Mouse (Mus musculus): ENCODE measurements around the gene Tom1. TPM values are rescaled to one million over a fixed set of nuclear protein-coding genes. Genes with fewer than 3 reads are reported as not detected.
A peak's percentile ranks its signal among the peaks of the same experiment; 100 is the strongest.

Gene Tom1
- polyA plus RNA-seq, 1 experiment from 2014 or later, result 34.3 TPM

DNA sequence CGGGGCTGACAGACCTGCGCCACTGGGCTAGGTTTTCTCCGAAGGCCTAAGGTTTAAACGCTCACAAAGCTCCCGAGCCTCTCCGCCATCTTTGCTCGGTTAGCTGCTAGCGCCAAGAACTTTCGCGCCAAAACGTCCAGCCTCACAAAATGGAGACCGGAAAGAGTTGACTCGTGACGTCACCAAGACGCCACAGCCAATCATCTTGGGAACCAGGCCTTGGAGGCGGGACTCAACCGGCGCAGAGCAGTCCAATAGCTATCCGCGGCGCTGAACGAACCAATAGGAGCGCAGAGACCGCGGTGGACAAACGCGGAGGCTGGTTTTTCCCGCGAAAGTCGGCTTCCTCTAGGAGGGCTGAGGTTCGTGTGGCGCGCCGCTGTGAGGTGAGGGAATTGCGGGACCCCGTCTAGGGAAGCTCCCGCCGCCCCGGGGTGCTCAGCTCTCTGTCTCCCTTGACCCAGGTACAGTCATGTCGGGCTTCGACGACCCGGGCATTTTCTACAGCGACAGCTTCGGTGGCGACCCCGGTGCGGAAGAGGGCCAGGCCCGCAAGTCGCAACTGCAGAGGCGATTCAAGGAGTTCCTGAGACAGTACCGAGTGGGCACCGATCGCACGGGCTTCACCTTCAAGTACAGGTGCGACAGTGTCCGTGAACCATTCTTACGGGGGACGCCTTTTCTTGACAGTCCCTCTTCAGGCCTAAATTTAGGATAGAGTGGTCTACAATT, 75.9 kb downstream of the Tom1 start, which contains the start of gene Mcm5:
TSS of gene Mcm5 (plus strand) at position 334 of the 732 bp plus-strand sequence.
- under 1% methylated on average over 59 of the region's 59 CpGs for WGBS
- peak within 1 kb of the TSS; percentile 62 for H3K4me3 ChIP-seq (ENCODE audit: low read depth, low read length)
- no peaks in the 10 kb centered on the region for H3K27me3 ChIP-seq (replicated peaks; ENCODE audit: insufficient read depth, low read length)
- peak within 1 kb of the TSS; percentile 55 for H3K9ac ChIP-seq (replicated peaks; ENCODE audit: low read depth)
- peak within 1 kb of the TSS; percentile 96 for H3K4me2 ChIP-seq (replicated peaks; ENCODE audit: low read depth, low read length)
- H3K27ac ChIP-seq (ENCODE audit: low read length), result peak within 1 kb of the TSS; percentile 72
- H3K36me3 ChIP-seq (ENCODE audit: insufficient read depth, low read length), result no peaks in the 10 kb centered on the region
- no peaks in the 10 kb centered on the region for H3K9me3 ChIP-seq (ENCODE audit: low read length)
- ATAC-seq (peak; percentile 99), DNase-seq (ENCODE audit: low spot score) (peak; percentile 99)
- peaks cover 5% of the 10 kb centered on the region; the same call in 1 of the 2 replicates for H3K4me1 ChIP-seq (ENCODE audit: insufficient read depth, low read depth, low read length)
- TF ChIP-seq CTCF (IDR thresholded peaks at IDR 0.05), result no peak
- no peak for TF ChIP-seq EP300 (IDR thresholded peaks at IDR 0.05)

- Histone ChIP-seq H3K36me3 (ENCODE audit: insufficient read depth, low read length) (no peaks in the 10 kb centered on the region), H3K4me2 (replicated peaks; ENCODE audit: low read depth, low read length) (peak overlapping the region; percentile 96), H3K4me3 (ENCODE audit: low read depth, low read length) (peak overlapping the region; percentile 62), H3K9me3 (ENCODE audit: low read length) (no peaks in the 10 kb centered on the region), H3K9ac (replicated peaks; ENCODE audit: low read depth) (peak overlapping the region; percentile 54; the same call in 1 of the 2 replicates), H3K27me3 (replicated peaks; ENCODE audit: insufficient read depth, low read length) (no peaks in the 10 kb centered on the region), H3K4me1 (ENCODE audit: insufficient read depth, low read depth, low read length) (peaks cover 5% of the 10 kb centered on the region; the same call in 1 of the 2 replicates), H3K27ac (ENCODE audit: low read length) (no peak overlapping the region)
- WGBS, result 7% methylated on average over 13 of the region's 13 CpGs
- DNase-seq (ENCODE audit: low spot score) (no peak), ATAC-seq (no peak)
- no peak for TF ChIP-seq CTCF (IDR thresholded peaks at IDR 0.05)
- TF ChIP-seq EP300 (IDR thresholded peaks at IDR 0.05), result no peak
These were observed 76.6 kb downstream of the Tom1 start for GRCm38 (mm10) chr8:75110093-75110492.

DNA sequence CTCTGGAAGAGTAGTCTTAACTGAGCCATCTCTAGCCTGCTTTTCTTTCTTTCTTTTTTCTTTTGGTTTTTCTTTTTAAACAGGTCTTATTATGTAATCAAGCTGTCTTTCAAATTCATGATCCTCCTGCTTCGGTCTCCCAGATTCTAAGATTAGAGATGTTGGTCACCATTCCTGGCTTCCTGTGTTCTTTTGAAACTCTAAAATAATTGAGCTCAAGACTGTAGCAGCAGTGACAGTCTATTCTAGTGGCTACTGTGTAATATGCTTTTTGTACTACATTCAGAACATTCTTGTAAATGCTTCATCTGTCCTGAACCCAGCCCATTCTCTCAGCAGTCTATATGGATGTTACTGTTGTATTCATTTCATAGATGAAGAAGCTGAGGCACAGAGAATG, 85.0 kb downstream of the Tom1 start:
- WGBS, result 82% methylated on average over 1 of the region's 1 CpGs
- TF ChIP-seq CTCF (IDR thresholded peaks at IDR 0.05), result no peak
- TF ChIP-seq EP300 (IDR thresholded peaks at IDR 0.05), result no peak
- Histone ChIP-seq H3K9me3 (ENCODE audit: low read length) (no peaks in the 10 kb centered on the region), H3K4me2 (replicated peaks; ENCODE audit: low read depth, low read length) (no peak overlapping the region), H3K27ac (ENCODE audit: low read length) (no peak overlapping the region), H3K27me3 (replicated peaks; ENCODE audit: insufficient read depth, low read length) (no peaks in the 10 kb centered on the region), H3K4me3 (ENCODE audit: low read depth, low read length) (no peak overlapping the region), H3K4me1 (ENCODE audit: insufficient read depth, low read depth, low read length) (no peaks in the 10 kb centered on the region), H3K36me3 (ENCODE audit: insufficient read depth, low read length) (0 out of 2 replicates have a peak, but pooled peaks cover 11% of the 10 kb centered on the region), H3K9ac (replicated peaks; ENCODE audit: low read depth) (no peak overlapping the region)
- no peak for DNase-seq (ENCODE audit: low spot score)
- no peak for ATAC-seq

DNA sequence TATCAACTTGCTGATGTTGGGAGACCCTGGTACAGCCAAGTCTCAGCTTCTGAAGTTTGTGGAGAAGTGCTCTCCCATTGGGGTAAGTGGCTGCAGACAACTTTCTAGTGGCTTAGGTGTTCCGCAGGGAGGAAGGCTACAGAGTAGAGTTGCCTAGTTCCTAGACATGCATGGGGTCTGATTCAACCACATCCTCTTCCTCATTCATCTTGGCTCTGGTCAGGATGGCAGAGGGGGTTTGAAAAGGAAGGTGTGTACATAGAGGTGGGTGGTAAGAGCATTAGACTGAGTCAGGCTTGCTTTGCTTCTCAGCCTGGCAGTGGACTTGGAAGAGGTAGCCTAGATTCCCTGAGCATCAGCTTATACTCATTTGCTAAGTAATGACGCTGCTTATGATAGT, 85.8 kb downstream of the Tom1 start:
- TF ChIP-seq CTCF (IDR thresholded peaks at IDR 0.05) (no peak), EP300 (IDR thresholded peaks at IDR 0.05) (no peak)
- 86% methylated on average over 2 of the region's 2 CpGs for whole genome bisulfite sequencing
- H3K36me3 ChIP-seq (ENCODE audit: insufficient read depth, low read length), result 0 out of 2 replicates have a peak, but pooled peaks cover 11% of the 10 kb centered on the region

More for the DNA sequence above, 85.8 kb downstream of the Tom1 start:
- H3K4me3 ChIP-seq (ENCODE audit: low read depth, low read length), result no peak overlapping the region
- no peaks in the 10 kb centered on the region for H3K27me3 ChIP-seq (replicated peaks; ENCODE audit: insufficient read depth, low read length)
- no peak for ATAC-seq
- DNase-seq (ENCODE audit: low spot score), result no peak
- no peaks in the 10 kb centered on the region for H3K4me1 ChIP-seq (ENCODE audit: insufficient read depth, low read depth, low read length)
- H3K4me2 ChIP-seq (replicated peaks; ENCODE audit: low read depth, low read length), result no peak overlapping the region
- no peaks in the 10 kb centered on the region for H3K9me3 ChIP-seq (ENCODE audit: low read length)
- H3K9ac ChIP-seq (replicated peaks; ENCODE audit: low read depth), result no peak overlapping the region
- no peak overlapping the region for H3K27ac ChIP-seq (ENCODE audit: low read length)

Other genes starting within 250 kb of the Tom1 start
- gene Isx, start 160.5 kb upstream of the Tom1 start, polyA plus RNA-seq (2015; fragmentation: Nextera tagmentation; extraction: Ambion mirVana), result not detected in 2 replicates
- gene Hmgxb4, start 40.3 kb upstream of the Tom1 start, polyA plus RNA-seq (2015; fragmentation: Nextera tagmentation; extraction: Ambion mirVana), result 17.9 and 21.2 TPM in 2 replicates
- gene Hmox1, start 59.9 kb downstream of the Tom1 start, polyA plus RNA-seq (2015; fragmentation: Nextera tagmentation; extraction: Ambion mirVana), result 33.6 and 38.7 TPM in 2 replicates
- 14.6 and 14.9 TPM in 2 replicates for gene Mcm5, start 75.9 kb downstream of the Tom1 start, polyA plus RNA-seq (2015; fragmentation: Nextera tagmentation; extraction: Ambion mirVana)
- 1.1 and 1.4 TPM in 2 replicates for gene Rasd2, start 180.2 kb downstream of the Tom1 start, polyA plus RNA-seq (2015; fragmentation: Nextera tagmentation; extraction: Ambion mirVana)